Mouse (Mus musculus) heart, adult 2 months (tissue): ENCODE results near the gene Cstad.

ENCODE experiments used
- CTCF ChIP-seq: fragments of 200-600 bp; IDR thresholded peaks from 2 replicates; pipeline ENCODE4 v1.8.1; 2022; ENCODE audit warnings: antibody characterized with exemption, mild to moderate bottlenecking, moderate library complexity
- POLR2A ChIP-seq: fragments of 200-500 bp; IDR thresholded peaks from 2 replicates; pipeline ENCODE4 v1.6.1; 2011; ENCODE audit warnings: mild to moderate bottlenecking, low read depth, low read length, control low read depth; ENCODE audit not compliant: insufficient read depth

GRCm38 (mm10) chr2:30589781-30590180 lies 5.1 kb upstream of the Cstad start:
- TF ChIP-seq CTCF (no peak), POLR2A (no peak)
